Mouse (Mus musculus): Measurements from ENCODE around the gene Pik3r2. TPM values are rescaled to one million over a fixed set of nuclear protein-coding genes. Genes with fewer than 3 reads are reported as not detected.

Gene Pik3r2
- polyA plus RNA-seq, 1 experiment from 2014 or later = 14.7 TPM

Small RNAs within 50 kb of the gene (microRNA-seq; reads per million reads assigned to microRNA genes)
- 2.0 reads per million for gene Mir7240

Other genes starting within 250 kb of the Pik3r2 start
- 163 and 186 TPM in 2 replicates for gene Fkbp8, start 249.0 kb downstream of the Pik3r2 start, polyA plus RNA-seq (2015; fragmentation: Nextera tagmentation; extraction: Ambion mirVana)
- gene Kxd1, start 248.8 kb downstream of the Pik3r2 start, polyA plus RNA-seq (2015; fragmentation: Nextera tagmentation; extraction: Ambion mirVana) = 28.9 and 30.2 TPM in 2 replicates
- 11.8 and 14.2 TPM in 2 replicates for gene Ell, start 237.3 kb downstream of the Pik3r2 start, polyA plus RNA-seq (2015; fragmentation: Nextera tagmentation; extraction: Ambion mirVana)
- gene Isyna1, start 182.3 kb downstream of the Pik3r2 start, polyA plus RNA-seq (2015; fragmentation: Nextera tagmentation; extraction: Ambion mirVana) = 43.2 and 44.7 TPM in 2 replicates
- 37.8 and 47.7 TPM in 2 replicates for gene Ssbp4, start 167.8 kb downstream of the Pik3r2 start, polyA plus RNA-seq (2015; fragmentation: Nextera tagmentation; extraction: Ambion mirVana)
- 7.2 and 7.4 TPM in 2 replicates for gene Lrrc25, start 160.6 kb downstream of the Pik3r2 start, polyA plus RNA-seq (2015; fragmentation: Nextera tagmentation; extraction: Ambion mirVana)
- gene Gdf15, start 144.3 kb downstream of the Pik3r2 start, polyA plus RNA-seq (2015; fragmentation: Nextera tagmentation; extraction: Ambion mirVana) = 3.4 and 4.3 TPM in 2 replicates
- gene Pgpep1, start 116.3 kb downstream of the Pik3r2 start, polyA plus RNA-seq (2015; fragmentation: Nextera tagmentation; extraction: Ambion mirVana) = 21.7 and 22.3 TPM in 2 replicates
- gene Lsm4, start 103.5 kb downstream of the Pik3r2 start, polyA plus RNA-seq (2015; fragmentation: Nextera tagmentation; extraction: Ambion mirVana) = 148 and 155 TPM in 2 replicates
- 23.7 and 26.1 TPM in 2 replicates for gene Jund, start 77.8 kb downstream of the Pik3r2 start, polyA plus RNA-seq (2015; fragmentation: Nextera tagmentation; extraction: Ambion mirVana)
- gene Iqcn, start 73.3 kb downstream of the Pik3r2 start, polyA plus RNA-seq (2015; fragmentation: Nextera tagmentation; extraction: Ambion mirVana) = 0.01 and 0.02 TPM in 2 replicates
- 0.13 and 0.35 TPM in 2 replicates for gene Gm3336, start 58.2 kb downstream of the Pik3r2 start, polyA plus RNA-seq (2015; fragmentation: Nextera tagmentation; extraction: Ambion mirVana)
- 1.4 and 1.9 TPM in 2 replicates for gene Pde4c, start 53.0 kb downstream of the Pik3r2 start, polyA plus RNA-seq (2015; fragmentation: Nextera tagmentation; extraction: Ambion mirVana)
- 2.7 and 3.5 TPM in 2 replicates for gene Rab3a, start 22.0 kb downstream of the Pik3r2 start, polyA plus RNA-seq (2015; fragmentation: Nextera tagmentation; extraction: Ambion mirVana)
- 34.7 and 37.8 TPM in 2 replicates for gene Mpv17l2, start 15.8 kb downstream of the Pik3r2 start, polyA plus RNA-seq (2015; fragmentation: Nextera tagmentation; extraction: Ambion mirVana)
- gene Mast3, start 28.3 kb upstream of the Pik3r2 start, polyA plus RNA-seq (2015; fragmentation: Nextera tagmentation; extraction: Ambion mirVana) = 6.7 and 8.2 TPM in 2 replicates
- gene Il12rb1, start 31.7 kb upstream of the Pik3r2 start, polyA plus RNA-seq (2015; fragmentation: Nextera tagmentation; extraction: Ambion mirVana) = 0.22 TPM in 2 replicates
- 12.6 and 15.2 TPM in 2 replicates for gene Arrdc2, start 63.0 kb upstream of the Pik3r2 start, polyA plus RNA-seq (2015; fragmentation: Nextera tagmentation; extraction: Ambion mirVana)
- 0.25 and 0.38 TPM in 2 replicates for gene Kcnn1, start 86.5 kb upstream of the Pik3r2 start, polyA plus RNA-seq (2015; fragmentation: Nextera tagmentation; extraction: Ambion mirVana)
- gene Ccdc124, start 97.2 kb upstream of the Pik3r2 start, polyA plus RNA-seq (2015; fragmentation: Nextera tagmentation; extraction: Ambion mirVana) = 48.1 and 51.2 TPM in 2 replicates
- 0.05 TPM in 1 of 2 replicates, not detected in the other for gene Slc5a5, start 116.0 kb upstream of the Pik3r2 start, polyA plus RNA-seq (2015; fragmentation: Nextera tagmentation; extraction: Ambion mirVana)
- 2,061 and 2,126 TPM in 2 replicates for gene Rpl18a, start 120.7 kb upstream of the Pik3r2 start, polyA plus RNA-seq (2015; fragmentation: Nextera tagmentation; extraction: Ambion mirVana)
- 15.4 and 17.6 TPM in 2 replicates for gene Map1s, start 129.2 kb upstream of the Pik3r2 start, polyA plus RNA-seq (2015; fragmentation: Nextera tagmentation; extraction: Ambion mirVana)

All from liver, embryonic 15.5 days (tissue).